Mouse (Mus musculus): ENCODE data around the gene Olfr266.

Gene Olfr266

DNA sequence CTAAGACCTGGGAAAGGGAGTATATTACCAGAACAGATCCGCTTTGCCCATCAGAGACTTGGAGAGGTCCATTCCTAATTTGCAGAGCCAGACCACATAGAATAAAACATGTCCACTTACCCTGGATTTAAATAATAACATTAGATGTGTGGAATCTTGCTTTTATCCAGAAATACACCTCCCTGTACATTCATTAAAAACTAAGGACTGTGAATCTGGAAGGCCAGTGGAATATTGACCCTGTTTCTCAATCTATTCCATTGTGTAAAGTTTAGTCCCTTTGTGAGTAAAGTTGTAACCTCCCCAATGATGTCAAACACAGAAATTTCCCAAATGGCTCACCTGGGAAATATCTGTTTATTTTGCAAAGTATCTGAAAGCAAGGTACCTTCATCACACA is at the start of gene Olfr266:
TSS of gene Olfr266 (minus strand) at position 101 of the 400 bp plus-strand sequence.
- no peak for TF ChIP-seq GATA4 (IDR thresholded peaks at IDR 0.05; ENCODE audit: insufficient replicate concordance, low read length)

DNA sequence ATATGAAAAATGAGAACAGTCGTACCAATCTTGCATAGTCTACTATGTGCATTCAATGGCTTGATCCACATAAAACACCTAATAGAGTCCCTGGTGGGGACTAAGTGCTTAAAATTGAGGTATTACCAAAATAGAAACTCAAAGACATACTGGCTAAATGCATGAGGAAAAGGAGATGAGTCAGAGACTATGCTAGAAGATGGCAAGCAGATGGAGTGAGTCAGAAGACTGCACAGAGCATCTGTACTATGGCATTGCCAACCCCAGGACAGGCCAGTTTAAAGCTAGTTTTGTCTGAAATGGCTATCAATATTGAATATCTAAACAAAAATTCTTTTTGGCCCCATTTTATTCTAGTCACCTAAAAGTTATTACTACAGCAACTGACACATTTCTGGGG is 49.5 kb upstream of the Olfr266 start:
- TF ChIP-seq GATA4 (IDR thresholded peaks at IDR 0.05; ENCODE audit: insufficient replicate concordance, low read length) = no peak

- no peak for TF ChIP-seq GATA4 (IDR thresholded peaks at IDR 0.05; ENCODE audit: insufficient replicate concordance, low read length)
Measured at GRCm38 (mm10) chr3:106872893-106873292, 46.8 kb upstream of the Olfr266 start.

DNA sequence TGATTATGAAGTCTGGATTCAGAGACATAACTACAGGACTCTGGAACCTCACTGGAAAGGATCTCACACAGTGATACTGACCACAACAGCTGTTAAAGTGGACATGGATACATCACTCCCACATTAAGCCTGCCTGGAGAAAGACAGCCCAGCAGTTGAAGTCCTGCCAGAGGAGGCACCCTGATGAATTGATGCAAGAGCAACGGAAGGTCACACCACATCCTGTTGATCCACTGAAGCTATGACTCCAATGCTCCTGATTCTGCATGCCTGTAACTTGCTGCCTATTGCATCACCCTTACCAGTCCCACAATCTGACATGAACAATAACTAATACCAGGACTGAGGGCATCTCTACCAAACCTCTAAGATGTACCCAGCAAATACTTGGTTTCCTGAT is 6.0 kb upstream of the Olfr266 start:
- no peak for TF ChIP-seq GATA4 (IDR thresholded peaks at IDR 0.05; ENCODE audit: insufficient replicate concordance, low read length)

DNA sequence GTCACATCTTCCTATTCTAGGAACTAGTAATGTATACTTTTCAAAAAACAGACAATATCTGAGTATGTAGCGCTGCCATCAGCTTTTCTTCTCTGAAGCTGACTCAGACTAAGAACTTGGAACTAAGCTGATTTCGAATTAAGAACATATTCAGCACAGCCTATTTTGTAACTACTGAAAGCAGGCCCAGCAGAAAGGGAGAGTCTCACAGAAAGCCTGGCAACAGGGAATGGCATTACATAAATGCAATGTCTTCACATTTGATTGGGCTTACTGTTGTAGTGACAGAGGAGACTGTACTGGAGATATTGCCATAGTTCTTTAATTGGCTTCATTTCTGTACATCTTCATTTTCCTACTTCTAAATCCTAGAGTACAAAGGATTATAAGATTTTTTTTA is 8.4 kb downstream of the Olfr266 start:
- no peak for TF ChIP-seq GATA4 (IDR thresholded peaks at IDR 0.05; ENCODE audit: insufficient replicate concordance, low read length)

DNA sequence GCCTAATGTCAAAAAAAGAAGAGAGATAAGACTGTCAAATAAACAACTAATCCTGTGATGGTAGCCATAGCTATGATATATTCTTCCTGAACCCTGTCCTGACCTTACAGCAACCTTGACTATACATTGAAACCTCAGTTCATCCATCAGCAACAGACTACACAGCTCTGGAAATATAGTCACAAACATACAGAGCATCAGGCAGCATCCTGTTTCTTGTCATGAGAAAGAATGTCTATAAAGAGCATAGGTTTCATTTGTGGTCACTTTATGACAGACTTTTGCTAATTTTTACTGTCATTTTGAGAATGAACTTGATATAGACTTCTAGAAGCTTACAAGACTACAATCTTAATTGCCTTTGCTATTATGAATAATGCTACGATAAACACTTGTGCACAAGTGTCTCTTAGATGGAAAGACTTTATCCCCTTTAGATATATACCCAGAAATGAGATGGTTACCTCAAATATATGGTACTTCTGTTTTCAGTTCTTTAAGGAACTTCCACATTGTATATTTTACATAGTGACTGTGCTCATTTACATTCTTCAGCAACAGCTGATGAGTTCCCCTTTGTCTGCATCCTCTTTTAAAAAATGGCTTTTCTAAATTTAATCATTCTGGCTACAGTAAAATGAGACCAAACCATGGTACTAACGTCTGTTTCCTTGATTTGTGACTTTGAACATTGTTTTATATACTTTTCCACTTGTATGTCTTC is 17.0 kb downstream of the Olfr266 start:
- no peak for TF ChIP-seq GATA4 (IDR thresholded peaks at IDR 0.05; ENCODE audit: insufficient replicate concordance, low read length)

GRCm38 (mm10) chr3:106798079-106798478 is 28.0 kb downstream of the Olfr266 start:
- TF ChIP-seq GATA4 (IDR thresholded peaks at IDR 0.05; ENCODE audit: insufficient replicate concordance, low read length) = no peak

DNA sequence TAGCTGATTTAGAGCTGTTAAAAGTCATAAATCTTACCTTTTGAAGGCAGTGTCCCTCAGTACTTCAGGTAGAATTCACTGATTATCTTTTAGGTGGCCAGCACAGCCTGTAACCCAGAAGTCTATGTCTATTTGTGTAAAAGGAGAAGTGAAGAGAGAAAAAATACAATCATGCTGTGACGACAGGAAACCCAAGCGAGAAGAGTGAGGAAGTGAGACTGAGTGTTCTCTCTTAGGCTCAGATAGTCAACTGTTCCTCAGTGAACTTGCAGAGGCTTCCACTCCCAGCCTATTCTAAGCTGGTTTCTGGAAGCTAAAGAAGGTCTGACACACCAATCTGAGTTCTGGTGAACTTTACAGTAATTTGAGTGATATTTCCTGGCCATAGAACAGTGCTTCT is 36.2 kb downstream of the Olfr266 start, which contains the start of gene Cd53:
TSS of gene Cd53 (minus strand) at position 220 of the 400 bp plus-strand sequence.
- no peak for TF ChIP-seq GATA4 (IDR thresholded peaks at IDR 0.05; ENCODE audit: insufficient replicate concordance, low read length)

- no peak for TF ChIP-seq GATA4 (IDR thresholded peaks at IDR 0.05; ENCODE audit: insufficient replicate concordance, low read length)
Measured at GRCm38 (mm10) chr3:106788440-106788887, 37.6 kb downstream of the Olfr266 start.

- TF ChIP-seq GATA4 (IDR thresholded peaks at IDR 0.05; ENCODE audit: insufficient replicate concordance, low read length) = no peak
Measured at GRCm38 (mm10) chr3:106787972-106788371, 38.1 kb downstream of the Olfr266 start.

- TF ChIP-seq GATA4 (IDR thresholded peaks at IDR 0.05; ENCODE audit: insufficient replicate concordance, low read length) = no peak
Measured at GRCm38 (mm10) chr3:106785130-106785529, 41.0 kb downstream of the Olfr266 start.

DNA sequence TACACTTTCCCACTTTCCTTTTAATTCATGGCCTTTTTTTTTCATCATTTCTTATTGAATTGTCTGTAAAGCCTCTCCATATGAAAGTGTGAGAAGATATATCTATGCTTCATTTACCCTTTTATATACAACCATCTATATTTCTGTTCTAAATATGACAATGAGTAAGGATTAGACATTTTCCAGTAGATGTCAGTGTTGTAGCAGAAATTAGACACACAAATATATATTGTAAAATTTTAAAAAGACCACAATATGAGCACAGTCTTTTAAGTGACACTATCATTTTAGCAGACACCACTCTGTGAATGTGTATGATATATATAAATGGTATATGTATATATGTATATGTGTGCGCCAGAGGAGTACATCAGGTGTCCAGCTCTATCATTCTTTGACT is 54.3 kb downstream of the Olfr266 start:
- no peak for TF ChIP-seq GATA4 (IDR thresholded peaks at IDR 0.05; ENCODE audit: insufficient replicate concordance, low read length)
